Mouse (Mus musculus): ENCODE data around the gene Slc36a3. TPM values are rescaled to one million over a fixed set of nuclear protein-coding genes. Genes with fewer than 3 reads are reported as not detected.
"Not testable (repeated sequence)": the region's sequence is repeated elsewhere in the genome, so short reads cannot be mapped to it uniquely, and the experiment has no call there.

Slc36a3 gene
- polyA plus RNA-seq, 1 experiment from 2014 or later, result not detected

- DNase-seq (no peak), ATAC-seq (ENCODE audit: low FRiP score, low TSS enrichment) (no peak)
- WGBS, result 87% methylated on average over 8 of the region's 8 CpGs
- Histone ChIP-seq H3K9me3 (ENCODE audit: control insufficient read depth, low read length) (no peaks in the 10 kb centered on the region), H3K4me2 (ENCODE audit: low read length) (no peak overlapping the region), H3K27ac (replicated peaks; ENCODE audit: low read depth, low read length) (peak overlapping the region; percentile 55; the same call in 1 of the 2 replicates), H3K36me3 (ENCODE audit: control insufficient read depth, insufficient read depth, low read length) (no peaks in the 10 kb centered on the region), H3K4me1 (ENCODE audit: control insufficient read depth, insufficient read depth, low read length) (no peaks in the 10 kb centered on the region), H3K4me3 (replicated peaks; ENCODE audit: low read depth, low read length) (no peak overlapping the region), H3K9ac (replicated peaks; ENCODE audit: low read length) (no peak overlapping the region), H3K27me3 (ENCODE audit: control insufficient read depth, insufficient read depth, low read length) (no peaks in the 10 kb centered on the region)
These were observed 30.7 kb downstream of the Slc36a3 start for GRCm38 (mm10) chr11:55120821-55121271.

- DNase-seq, result no peak
- no peak overlapping the region for H3K4me2 ChIP-seq (ENCODE audit: low read length)
- no peak overlapping the region for H3K4me3 ChIP-seq (replicated peaks; ENCODE audit: low read depth, low read length)
- H3K27ac ChIP-seq (replicated peaks; ENCODE audit: low read depth, low read length), result no peak overlapping the region
- H3K9me3 ChIP-seq (ENCODE audit: control insufficient read depth, low read length), result no peaks in the 10 kb centered on the region
- no peaks in the 10 kb centered on the region for H3K4me1 ChIP-seq (ENCODE audit: control insufficient read depth, insufficient read depth, low read length)
- H3K27me3 ChIP-seq (ENCODE audit: control insufficient read depth, insufficient read depth, low read length), result no peaks in the 10 kb centered on the region
- H3K9ac ChIP-seq (replicated peaks; ENCODE audit: low read length), result no peak overlapping the region
- no peak for ATAC-seq (ENCODE audit: low FRiP score, low TSS enrichment)
- no peaks in the 10 kb centered on the region for H3K36me3 ChIP-seq (ENCODE audit: control insufficient read depth, insufficient read depth, low read length)
These were observed 31.2 kb downstream of the Slc36a3 start for GRCm38 (mm10) chr11:55120279-55120678.

- Histone ChIP-seq H3K4me3 (replicated peaks; ENCODE audit: low read depth, low read length) (no peak overlapping the region), H3K4me1 (ENCODE audit: control insufficient read depth, insufficient read depth, low read length) (no peaks in the 10 kb centered on the region), H3K27ac (replicated peaks; ENCODE audit: low read depth, low read length) (no peak overlapping the region), H3K4me2 (ENCODE audit: low read length) (no peak overlapping the region), H3K9me3 (ENCODE audit: control insufficient read depth, low read length) (no peaks in the 10 kb centered on the region), H3K27me3 (ENCODE audit: control insufficient read depth, insufficient read depth, low read length) (no peaks in the 10 kb centered on the region), H3K9ac (replicated peaks; ENCODE audit: low read length) (no peak overlapping the region), H3K36me3 (ENCODE audit: control insufficient read depth, insufficient read depth, low read length) (no peaks in the 10 kb centered on the region)
- 92% methylated on average over 2 of the region's 2 CpGs for WGBS
- ATAC-seq (ENCODE audit: low FRiP score, low TSS enrichment) (no peak), DNase-seq (no peak)
These were observed 34.5 kb downstream of the Slc36a3 start for GRCm38 (mm10) chr11:55117031-55117430.

GRCm38 (mm10) chr11:55116004-55116403 lies 35.5 kb downstream of the Slc36a3 start:
- ATAC-seq (ENCODE audit: low FRiP score, low TSS enrichment), result no peak
- Histone ChIP-seq H3K27me3 (ENCODE audit: control insufficient read depth, insufficient read depth, low read length) (no peaks in the 10 kb centered on the region), H3K4me3 (replicated peaks; ENCODE audit: low read depth, low read length) (no peak overlapping the region), H3K9me3 (ENCODE audit: control insufficient read depth, low read length) (no peaks in the 10 kb centered on the region), H3K4me2 (ENCODE audit: low read length) (no peak overlapping the region), H3K9ac (replicated peaks; ENCODE audit: low read length) (no peak overlapping the region), H3K4me1 (ENCODE audit: control insufficient read depth, insufficient read depth, low read length) (no peaks in the 10 kb centered on the region), H3K27ac (replicated peaks; ENCODE audit: low read depth, low read length) (no peak overlapping the region), H3K36me3 (ENCODE audit: control insufficient read depth, insufficient read depth, low read length) (no peaks in the 10 kb centered on the region)
- no peak for DNase-seq
- 95% methylated on average over 3 of the region's 3 CpGs for WGBS

GRCm38 (mm10) chr11:55114291-55114690 lies 37.2 kb downstream of the Slc36a3 start:
- Histone ChIP-seq H3K9me3 (ENCODE audit: control insufficient read depth, low read length) (no peaks in the 10 kb centered on the region), H3K4me3 (replicated peaks; ENCODE audit: low read depth, low read length) (no peak overlapping the region), H3K4me1 (ENCODE audit: control insufficient read depth, insufficient read depth, low read length) (no peaks in the 10 kb centered on the region), H3K4me2 (ENCODE audit: low read length) (no peak overlapping the region), H3K27ac (replicated peaks; ENCODE audit: low read depth, low read length) (no peak overlapping the region), H3K27me3 (ENCODE audit: control insufficient read depth, insufficient read depth, low read length) (no peaks in the 10 kb centered on the region), H3K9ac (replicated peaks; ENCODE audit: low read length) (no peak overlapping the region), H3K36me3 (ENCODE audit: control insufficient read depth, insufficient read depth, low read length) (0 out of 2 replicates have a peak, but pooled peaks cover 2% of the 10 kb centered on the region)
- no peak for ATAC-seq (ENCODE audit: low FRiP score, low TSS enrichment)
- no peak for DNase-seq
- 77% methylated on average over 2 of the region's 2 CpGs for WGBS

- H3K4me1 ChIP-seq (ENCODE audit: control insufficient read depth, insufficient read depth, low read length); H3K4me2 ChIP-seq (ENCODE audit: low read length); H3K9ac ChIP-seq (replicated peaks; ENCODE audit: low read length); ATAC-seq (ENCODE audit: low FRiP score, low TSS enrichment); H3K27me3 ChIP-seq (ENCODE audit: control insufficient read depth, insufficient read depth, low read length); H3K27ac ChIP-seq (replicated peaks; ENCODE audit: low read depth, low read length); H3K36me3 ChIP-seq (ENCODE audit: control insufficient read depth, insufficient read depth, low read length); H3K4me3 ChIP-seq (replicated peaks; ENCODE audit: low read depth, low read length); H3K9me3 ChIP-seq (ENCODE audit: control insufficient read depth, low read length); DNase-seq: not testable (repeated sequence)
- WGBS, result 51% methylated on average over 4 of the region's 4 CpGs
These were observed 37.7 kb downstream of the Slc36a3 start for GRCm38 (mm10) chr11:55113861-55114250.

- H3K36me3 ChIP-seq (ENCODE audit: control insufficient read depth, insufficient read depth, low read length), result 0 out of 2 replicates have a peak, but pooled peaks cover 2% of the 10 kb centered on the region
These were observed 38.2 kb downstream of the Slc36a3 start for GRCm38 (mm10) chr11:55113209-55113860.

GRCm38 (mm10) chr11:55110566-55111169 lies 40.8 kb downstream of the Slc36a3 start:
- 0 out of 2 replicates have a peak, but pooled peaks cover 2% of the 10 kb centered on the region for H3K36me3 ChIP-seq (ENCODE audit: control insufficient read depth, insufficient read depth, low read length)
- H3K4me1 ChIP-seq (ENCODE audit: control insufficient read depth, insufficient read depth, low read length), result no peaks in the 10 kb centered on the region
- no peak for ATAC-seq (ENCODE audit: low FRiP score, low TSS enrichment)
- no peak overlapping the region for H3K4me2 ChIP-seq (ENCODE audit: low read length)
- no peak overlapping the region for H3K27ac ChIP-seq (replicated peaks; ENCODE audit: low read depth, low read length)
- 82% methylated on average over 7 of the region's 7 CpGs for WGBS
- H3K9ac ChIP-seq (replicated peaks; ENCODE audit: low read length), result no peak overlapping the region
- no peaks in the 10 kb centered on the region for H3K27me3 ChIP-seq (ENCODE audit: control insufficient read depth, insufficient read depth, low read length)
- H3K4me3 ChIP-seq (replicated peaks; ENCODE audit: low read depth, low read length), result no peak overlapping the region
- no peak for DNase-seq
- H3K9me3 ChIP-seq (ENCODE audit: control insufficient read depth, low read length), result no peaks in the 10 kb centered on the region

More at GRCm38 (mm10) chr11:55113209-55113860, 38.2 kb downstream of the Slc36a3 start:
- Histone ChIP-seq H3K4me2 (ENCODE audit: low read length) (no peak overlapping the region), H3K4me3 (replicated peaks; ENCODE audit: low read depth, low read length) (no peak overlapping the region), H3K4me1 (ENCODE audit: control insufficient read depth, insufficient read depth, low read length) (no peaks in the 10 kb centered on the region), H3K27ac (replicated peaks; ENCODE audit: low read depth, low read length) (no peak overlapping the region), H3K27me3 (ENCODE audit: control insufficient read depth, insufficient read depth, low read length) (no peaks in the 10 kb centered on the region), H3K9me3 (ENCODE audit: control insufficient read depth, low read length) (no peaks in the 10 kb centered on the region), H3K9ac (replicated peaks; ENCODE audit: low read length) (no peak overlapping the region)
- DNase-seq, result no peak
- WGBS, result 68% methylated on average over 7 of the region's 7 CpGs
- no peak for ATAC-seq (ENCODE audit: low FRiP score, low TSS enrichment)

Measured in midbrain, embryonic 14.5 days (tissue).